Comparison of ENCODE assay signal across 9 mouse cellular contexts in the genomic region with DNA sequence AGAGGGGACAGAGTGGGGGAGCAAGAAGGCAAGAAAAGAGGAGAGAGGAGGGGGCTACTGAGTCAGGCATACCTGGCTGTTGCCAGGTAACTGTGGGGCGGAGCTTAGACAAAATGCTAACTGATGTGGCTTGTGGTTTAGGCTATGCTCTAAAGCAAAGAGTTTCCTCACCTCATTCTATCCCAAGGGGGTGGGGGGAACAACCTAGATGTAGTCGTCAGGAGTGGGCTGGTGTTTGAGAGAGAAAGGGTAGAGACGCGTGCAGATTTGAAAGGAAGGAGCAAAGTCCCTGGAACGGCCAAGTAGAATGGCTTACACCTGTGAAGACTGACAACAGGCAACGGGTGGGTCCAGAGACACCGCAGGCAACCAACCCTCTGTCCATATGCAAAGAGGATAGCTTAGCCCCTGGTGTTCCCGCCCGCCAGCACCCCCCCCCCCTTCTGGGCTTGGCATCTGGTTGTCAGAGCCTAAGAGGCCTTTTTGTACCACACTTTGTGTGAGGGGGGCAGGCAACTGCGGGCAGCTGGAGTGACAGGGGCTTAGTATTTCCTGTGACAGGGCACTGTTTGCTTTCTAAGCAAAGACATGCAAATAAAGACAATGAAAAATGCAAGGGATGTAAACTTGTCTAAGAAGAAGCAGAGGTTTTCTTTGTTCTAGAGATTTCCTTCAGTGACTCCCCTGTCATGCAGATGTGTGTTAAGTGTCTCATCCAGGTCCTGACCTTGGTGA.
DNase-seq lines count a peak whose midpoint lies in the region; ATAC-seq and TF ChIP-seq lines count a peak whose summit lies in the region.
"Had no signal": no experiment of that assay in that cellular context is flagged by ENCODE, and none has a peak within 500 bp of the region (broad histone marks: within the 10 kb centered on the region; RNA-seq: fewer than 3 reads in every experiment).

No protein-coding gene starts in this region.

- H3K27ac ChIP-seq in hindbrain, embryonic 13.5 days = no peak overlapping the region
- H3K27ac ChIP-seq in midbrain, postnatal 0 days (ENCODE audit: low read depth, low read length) = no peak overlapping the region
- H3K27ac ChIP-seq: liver, embryonic 14.5 days had no signal

- peaks cover 4% of the 10 kb centered on the region; the same call in 1 of the 2 replicates for H3K9me3 ChIP-seq in hindbrain, embryonic 13.5 days
- no peaks in the 10 kb centered on the region for H3K9me3 ChIP-seq in midbrain, postnatal 0 days (ENCODE audit: low read length)

- 1% methylated on average over 10 of the region's 10 CpGs for WGBS in hindbrain, embryonic 13.5 days
- 2% methylated on average over 10 of the region's 10 CpGs for WGBS in midbrain, postnatal 0 days

- H3K9ac ChIP-seq in hindbrain, embryonic 13.5 days = no peak overlapping the region
- H3K9ac ChIP-seq in midbrain, postnatal 0 days (replicated peaks; ENCODE audit: low read length, poor library complexity, severe bottlenecking) = no peak overlapping the region
- H3K9ac ChIP-seq: liver, embryonic 14.5 days had no signal

- H3K27me3 ChIP-seq in hindbrain, embryonic 13.5 days = no peaks in the 10 kb centered on the region
- no peaks in the 10 kb centered on the region for H3K27me3 ChIP-seq in midbrain, postnatal 0 days (ENCODE audit: insufficient read depth, low read length)

- H3K36me3 ChIP-seq in hindbrain, embryonic 13.5 days = no peaks in the 10 kb centered on the region
- H3K36me3 ChIP-seq in midbrain, postnatal 0 days (ENCODE audit: insufficient read depth, low read length) = no peaks in the 10 kb centered on the region

- H3K4me2 ChIP-seq in hindbrain, embryonic 13.5 days = peak overlapping the region; percentile 37
- peak overlapping the region; percentile 28; the same call in 1 of the 2 replicates for H3K4me2 ChIP-seq in midbrain, postnatal 0 days (ENCODE audit: low read depth, low read length, poor library complexity, severe bottlenecking)

- peaks cover 21% of the 10 kb centered on the region for H3K4me1 ChIP-seq in hindbrain, embryonic 13.5 days (replicated peaks)
- H3K4me1 ChIP-seq in midbrain, postnatal 0 days (ENCODE audit: insufficient read depth, low read length) = peaks cover 5% of the 10 kb centered on the region; the same call in 1 of the 2 replicates

- no peak overlapping the region for H3K4me3 ChIP-seq in hindbrain, embryonic 13.5 days
- no peak overlapping the region for H3K4me3 ChIP-seq in midbrain, postnatal 0 days (ENCODE audit: low read depth, low read length)

- peak; percentile 49 for ATAC-seq in hindbrain, embryonic 13.5 days (ENCODE audit: low FRiP score)
- peak; percentile 57 for ATAC-seq in midbrain, postnatal 0 days (ENCODE audit: low FRiP score)

- peak; percentile 64 for DNase-seq in CD4-positive, CD25-positive, alpha-beta regulatory T cell, adult 2 months (ENCODE audit: low read depth, low spot score)
- DNase-seq in WW6 (ENCODE audit: low read depth, low spot score) = peak; percentile 72
- peak; percentile 15 for DNase-seq in midbrain, postnatal 0 days (ENCODE audit: low spot score)
- DNase-seq in cerebellum, adult 9-10 months = no peak
- no peak for DNase-seq in kidney, postnatal 10 days
- no peak for DNase-seq in adipocyte (ENCODE audit: low spot score)
- no peak for DNase-seq in ovary, postnatal 10 days (ENCODE audit: low spot score)

- no peak for TF ChIP-seq CTCF in midbrain, postnatal 0 days (IDR thresholded peaks at IDR 0.05)

Comparison
In these comparisons a context has a peak if more than half of its experiments do, and no peak if none do; other contexts are left out.
1. DNase-seq: peak in CD4-positive, CD25-positive, alpha-beta regulatory T cell, adult 2 months (single experiment), WW6 (single experiment) and midbrain, postnatal 0 days (single experiment); none in cerebellum, adult 9-10 months (single experiment), kidney, postnatal 10 days (single experiment), adipocyte (single experiment) and ovary, postnatal 10 days (single experiment).